Mouse (Mus musculus) megakaryocyte progenitor cell, adult 5-6 weeks (primary cell): Measurements from ENCODE around the gene Supt5. TPM values are rescaled to one million over a fixed set of nuclear protein-coding genes. Genes with fewer than 3 reads are reported as not detected.
"Not testable (repeated sequence)": the region's sequence is repeated elsewhere in the genome, so short reads cannot be mapped to it uniquely, and the experiment has no call there.

Experiments
- ATAC-seq: replicated peaks from 2 replicates; pipeline ENCODE4 v1.8.0; 2016; ENCODE audit warnings: mild to moderate bottlenecking, moderate TSS enrichment, inconsistent platforms; ENCODE audit not compliant: poor library complexity
- total RNA-seq, 2 experiments: library from RNA; stranded (forward) in 1 of 2; stranded (reverse) in 1 of 2; fragments of 157-497, 149-512 nt in 1 of 2; fragments of 200-1000 nt in 1 of 2; gene quantifications; 2 replicates each; pipeline versions ENCODE4 v1.2.3 to v1.2.4; 2015 to 2017

Supt5 gene
- total RNA-seq (2015) (44.5 and 67.5 TPM in 2 replicates), total RNA-seq (2017) (64.6 and 68.9 TPM in 2 replicates)

- ATAC-seq = peak; percentile 95
Observed at GRCm38 (mm10) chr7:28338108-28338998, at the start of gene Supt5. Gene Supt5 (minus strand): TSS chr7:28338746.

GRCm38 (mm10) chr7:28387384-28387783 is 48.8 kb upstream of the Supt5 start:
- ATAC-seq = not testable (repeated sequence)

GRCm38 (mm10) chr7:28386877-28387276 is 48.3 kb upstream of the Supt5 start:
- ATAC-seq = not testable (repeated sequence)

- peak; percentile 60 for ATAC-seq
Observed at GRCm38 (mm10) chr7:28386462-28386861, 47.9 kb upstream of the Supt5 start.

GRCm38 (mm10) chr7:28386007-28386406 is 47.5 kb upstream of the Supt5 start:
- peak; percentile 30 for ATAC-seq

GRCm38 (mm10) chr7:28385196-28385595 is 46.6 kb upstream of the Supt5 start:
- no peak for ATAC-seq

- no peak for ATAC-seq
Observed at GRCm38 (mm10) chr7:28384162-28384561, 45.6 kb upstream of the Supt5 start.

GRCm38 (mm10) chr7:28383606-28384005 is 45.1 kb upstream of the Supt5 start:
- ATAC-seq = no peak

GRCm38 (mm10) chr7:28382981-28383396 is 44.4 kb upstream of the Supt5 start:
- ATAC-seq = peak; percentile 38

- ATAC-seq = peak; percentile 0
Observed at GRCm38 (mm10) chr7:28382347-28382951, 43.9 kb upstream of the Supt5 start.

- peak; percentile 7 for ATAC-seq
Observed at GRCm38 (mm10) chr7:28381938-28382337, 43.4 kb upstream of the Supt5 start.

GRCm38 (mm10) chr7:28381017-28381790 is 42.7 kb upstream of the Supt5 start:
- peak; percentile 28 for ATAC-seq

GRCm38 (mm10) chr7:28380237-28381016 is 41.9 kb upstream of the Supt5 start, which contains the start of gene Zfp36:
Gene Zfp36 (minus strand): TSS chr7:28380253.
- no peak for ATAC-seq

GRCm38 (mm10) chr7:28378769-28379651 is 40.5 kb upstream of the Supt5 start:
- peak; percentile 30 for ATAC-seq

GRCm38 (mm10) chr7:28378066-28378690 is 39.6 kb upstream of the Supt5 start:
- ATAC-seq = no peak

- no peak for ATAC-seq
Observed at GRCm38 (mm10) chr7:28377190-28378065, 38.9 kb upstream of the Supt5 start.

GRCm38 (mm10) chr7:28376011-28376771 is 37.6 kb upstream of the Supt5 start:
- no peak for ATAC-seq
